Mouse (Mus musculus): Measurements from ENCODE around the gene Dkk2.

Gene Dkk2

DNA sequence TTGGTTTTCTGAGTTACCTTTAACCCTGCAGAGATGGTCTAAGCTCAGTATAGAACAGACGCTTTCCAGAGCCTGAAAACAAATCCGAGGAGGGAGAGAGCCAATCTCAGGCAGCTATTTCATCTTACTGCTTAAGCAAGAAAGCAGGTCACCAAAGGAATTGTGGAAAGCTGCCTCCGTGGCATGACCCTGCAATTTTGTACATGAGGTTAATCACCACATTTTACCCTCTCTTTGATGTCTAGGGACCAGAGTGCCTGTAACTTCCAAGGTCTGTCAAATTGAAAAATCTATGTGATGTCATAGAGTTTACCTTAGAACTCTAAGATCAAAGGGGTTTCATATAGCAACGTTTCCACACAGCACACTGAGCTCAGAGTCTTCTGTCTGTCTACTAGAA lies 37.5 kb downstream of the Dkk2 start:
- no peak for DNase-seq (ENCODE audit: low read depth, low spot score)

GRCm38 (mm10) chr3:132125227-132125740 lies 40.2 kb downstream of the Dkk2 start:
- no peak for DNase-seq (ENCODE audit: low read depth, low spot score)

- no peak for DNase-seq (ENCODE audit: low read depth, low spot score)
These were observed 44.7 kb downstream of the Dkk2 start for GRCm38 (mm10) chr3:132129730-132130274.

GRCm38 (mm10) chr3:132130781-132131180 lies 45.7 kb downstream of the Dkk2 start:
- DNase-seq (ENCODE audit: low read depth, low spot score), result no peak

DNA sequence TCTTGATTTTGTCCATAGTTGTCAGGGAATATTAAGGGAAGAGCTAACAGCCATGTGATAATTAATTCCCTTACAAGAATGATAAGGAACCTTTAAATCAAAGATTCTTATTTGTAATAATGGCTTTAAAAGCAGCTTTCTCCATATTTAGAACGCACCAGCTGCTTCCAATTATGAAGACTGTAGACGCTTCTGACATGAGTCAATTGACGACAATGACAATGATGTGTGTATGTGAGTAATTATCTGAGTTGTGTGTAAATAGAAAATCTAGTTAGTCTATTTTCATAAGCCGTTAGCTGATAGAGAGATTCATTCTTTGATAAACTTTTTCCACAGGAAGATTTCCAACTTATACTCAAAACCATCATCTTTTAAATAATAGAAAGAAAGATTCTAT lies 46.8 kb downstream of the Dkk2 start:
- DNase-seq (ENCODE audit: low read depth, low spot score), result no peak

DNA sequence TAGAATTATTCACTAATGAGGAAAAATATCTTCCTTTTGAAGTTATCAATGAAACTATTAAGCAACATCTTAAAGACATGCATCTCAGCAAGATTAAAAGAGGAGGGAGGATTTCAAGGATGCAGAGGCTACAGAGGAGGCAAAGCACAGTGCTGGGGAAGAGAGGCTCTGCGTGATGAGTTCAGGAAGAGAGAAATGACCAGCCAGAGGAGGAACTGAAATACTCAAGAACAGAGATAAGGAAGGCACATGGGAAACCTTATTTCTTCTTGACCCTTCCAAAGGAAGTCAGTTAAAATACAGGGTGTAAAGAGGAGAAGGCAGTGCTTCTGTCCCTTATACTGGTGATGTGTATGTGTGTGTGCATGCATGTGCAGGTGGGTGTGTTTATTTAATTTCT lies 49.4 kb downstream of the Dkk2 start:
- DNase-seq (ENCODE audit: low read depth, low spot score), result no peak

DNA sequence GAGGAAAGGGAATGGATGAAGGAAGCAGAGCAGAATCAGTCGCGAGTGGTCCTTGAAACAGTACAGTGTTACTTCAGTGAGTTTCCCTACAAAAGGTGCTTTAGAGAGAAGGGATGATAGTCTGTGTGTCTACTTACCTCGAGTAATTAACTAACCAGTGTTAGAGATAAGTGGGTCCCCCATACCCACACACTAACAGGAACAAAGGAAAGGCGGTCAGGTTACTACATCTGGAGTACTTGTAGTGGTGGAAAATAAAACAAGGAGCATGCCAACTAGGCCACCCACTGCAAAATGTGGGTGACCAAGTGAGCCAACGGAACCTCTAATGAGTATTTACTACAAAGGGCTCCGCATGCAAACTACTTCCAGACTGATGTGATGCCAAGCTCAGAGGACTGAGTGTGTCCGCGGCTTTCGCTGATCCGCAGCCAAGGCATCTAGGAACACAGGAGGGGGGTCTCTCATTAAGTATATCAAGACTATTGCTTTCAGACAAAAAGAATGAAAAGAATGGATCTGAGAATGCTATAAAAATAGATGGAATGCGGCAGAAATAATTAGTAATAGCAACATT lies 52.8 kb downstream of the Dkk2 start:
- no peak for DNase-seq (ENCODE audit: low read depth, low spot score)

DNA sequence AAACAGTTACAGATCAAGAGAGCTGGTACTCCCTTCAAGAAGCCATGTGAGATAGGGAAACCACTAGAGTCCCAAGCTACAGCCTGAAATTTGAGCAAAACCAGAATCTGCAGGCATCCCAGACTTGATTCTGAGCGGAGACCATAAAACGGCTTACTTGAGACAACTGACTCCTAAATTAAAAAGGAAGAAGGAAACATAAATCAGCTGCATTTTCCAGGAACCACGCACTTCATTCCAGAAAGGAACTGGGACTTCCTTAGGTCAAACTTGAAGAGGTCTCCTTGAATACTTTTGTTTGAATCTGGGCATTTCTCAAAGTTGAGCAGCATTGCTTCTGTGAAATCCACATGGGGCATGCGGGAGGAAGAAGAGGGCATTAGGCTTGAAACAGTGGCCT lies 55.9 kb downstream of the Dkk2 start:
- no peak for DNase-seq (ENCODE audit: low read depth, low spot score)

DNA sequence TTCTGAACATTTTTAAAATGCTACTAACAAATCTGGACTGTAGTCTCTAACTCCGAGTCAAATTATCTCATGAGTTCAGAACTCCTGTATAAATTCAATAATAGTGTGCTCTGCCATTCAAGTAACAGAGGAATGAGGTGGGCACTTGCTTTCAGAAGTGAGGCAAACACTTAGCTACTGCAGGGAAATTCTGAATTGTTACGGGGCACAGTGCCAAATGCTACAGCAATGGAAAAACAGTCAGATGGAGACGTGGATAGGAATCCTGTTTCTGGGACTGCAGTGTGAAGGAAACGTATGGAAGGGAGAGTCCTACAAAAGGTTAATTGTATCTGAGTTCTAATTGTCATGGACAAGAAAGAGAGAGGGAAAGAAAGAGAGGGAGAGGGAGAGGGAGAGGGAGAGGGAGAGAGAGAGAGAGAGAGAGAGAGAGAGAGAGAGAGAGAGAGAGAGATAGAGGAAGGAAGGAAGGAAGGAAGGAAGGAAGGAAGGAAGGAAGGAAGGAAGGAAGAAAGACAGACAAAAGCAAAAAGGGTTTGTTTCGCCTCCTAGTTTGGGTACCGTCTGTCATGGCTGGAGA lies 64.4 kb downstream of the Dkk2 start:
- DNase-seq (ENCODE audit: low read depth, low spot score), result no peak

- DNase-seq (ENCODE audit: low read depth, low spot score), result no peak
These were observed 73.7 kb downstream of the Dkk2 start for GRCm38 (mm10) chr3:132158817-132159216.

- no peak for DNase-seq (ENCODE audit: low read depth, low spot score)
These were observed 83.8 kb downstream of the Dkk2 start for GRCm38 (mm10) chr3:132168911-132169310.

GRCm38 (mm10) chr3:132186888-132187552 lies 101.9 kb downstream of the Dkk2 start:
- no peak for DNase-seq (ENCODE audit: low read depth, low spot score)

DNA sequence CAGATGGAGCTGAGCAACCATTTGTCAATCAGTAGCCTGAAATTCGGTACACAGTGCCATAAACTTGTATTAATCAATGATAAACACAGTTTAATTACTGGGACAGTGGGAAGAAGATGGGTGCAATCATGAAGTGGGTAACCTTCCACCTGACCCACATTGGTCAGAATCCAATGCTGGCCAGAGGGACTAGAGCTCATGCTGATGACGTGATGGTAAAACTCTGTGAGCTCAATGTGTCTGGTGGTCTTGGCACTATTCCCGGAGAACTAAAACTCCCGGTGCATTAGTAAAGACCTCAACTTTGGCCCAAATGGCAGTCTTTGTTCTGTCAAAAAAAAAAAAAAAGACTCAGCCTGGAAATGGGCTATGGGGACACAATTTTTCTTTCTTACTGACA lies 116.9 kb downstream of the Dkk2 start:
- DNase-seq (ENCODE audit: low read depth, low spot score), result no peak

GRCm38 (mm10) chr3:132202665-132203064 lies 117.6 kb downstream of the Dkk2 start:
- no peak for DNase-seq (ENCODE audit: low read depth, low spot score)

- DNase-seq (ENCODE audit: low read depth, low spot score), result peak; percentile 3
These were observed 122.4 kb downstream of the Dkk2 start for GRCm38 (mm10) chr3:132207469-132207868.

DNA sequence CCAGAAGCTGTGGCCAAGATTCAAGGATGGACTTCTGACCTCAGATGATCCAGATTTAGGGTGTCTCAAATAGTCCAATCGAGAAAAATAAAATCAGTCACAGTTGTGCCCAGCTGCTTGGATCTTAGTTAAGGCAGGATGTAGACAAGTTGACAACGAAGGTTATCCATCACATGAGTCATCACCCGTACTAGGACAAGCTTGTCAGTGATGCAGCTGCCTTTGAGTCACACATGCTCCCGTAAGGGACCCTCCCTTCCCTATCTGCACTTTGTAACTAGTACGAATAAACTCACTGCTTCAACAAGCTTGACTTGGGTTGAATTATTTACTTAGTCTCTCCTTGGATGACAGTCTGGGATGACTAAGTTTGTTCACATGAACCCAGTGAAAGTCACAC lies 126.2 kb downstream of the Dkk2 start:
- DNase-seq (ENCODE audit: low read depth, low spot score), result no peak

- no peak for DNase-seq (ENCODE audit: low read depth, low spot score)
These were observed 134.9 kb downstream of the Dkk2 start for GRCm38 (mm10) chr3:132219977-132220487.

GRCm38 (mm10) chr3:132227622-132228021 lies 142.5 kb downstream of the Dkk2 start:
- DNase-seq (ENCODE audit: low read depth, low spot score), result no peak
